Comparison of ENCODE assay signal across 8 mouse cellular contexts in the genomic region with DNA sequence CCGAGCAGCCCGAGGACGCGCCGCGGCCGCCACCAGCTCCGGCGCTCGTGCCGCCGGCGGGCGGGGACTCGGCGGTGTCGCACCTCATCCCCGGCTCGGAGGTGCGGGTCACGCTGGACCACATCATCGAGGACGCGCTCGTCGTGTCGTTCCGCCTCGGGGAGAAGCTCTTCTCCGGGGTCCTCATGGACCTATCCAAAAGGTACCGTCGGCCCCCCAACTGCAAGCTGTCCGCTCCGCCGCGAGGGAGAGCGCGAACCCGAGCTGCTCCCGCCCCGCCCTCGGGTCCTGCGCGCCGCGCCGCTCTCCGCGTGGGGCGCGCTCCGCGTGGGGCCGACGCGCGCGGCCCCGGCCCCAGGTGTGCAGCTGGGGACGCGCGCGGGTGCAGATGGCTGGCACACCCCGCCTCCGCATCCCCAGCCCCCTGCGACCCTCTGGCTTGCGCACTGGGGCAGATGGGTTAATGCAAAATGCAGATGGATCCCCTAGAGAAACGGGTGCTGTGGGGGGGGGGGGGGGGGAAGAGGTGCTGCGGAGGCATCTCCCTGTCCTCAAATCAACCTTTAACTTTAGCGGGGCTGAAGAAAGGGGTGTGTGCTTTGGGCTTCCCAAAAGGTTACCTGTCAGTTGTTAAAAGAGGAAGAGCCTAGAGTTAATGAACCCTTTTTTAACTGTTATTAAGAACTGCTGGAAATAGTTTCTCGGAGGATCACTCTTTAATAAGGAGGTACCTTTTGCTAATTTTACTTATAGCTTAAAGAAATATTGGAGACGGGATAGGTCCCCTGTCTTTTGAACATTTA. TPM values are rescaled to one million over a fixed set of nuclear protein-coding genes. Genes with fewer than 3 reads are reported as not detected.
A peak's percentile ranks its signal among the peaks of the same experiment; 100 is the strongest.
DNase-seq lines count a peak whose midpoint lies in the region; ATAC-seq and TF ChIP-seq lines count a peak whose summit lies in the region.

No protein-coding gene starts in this region.

- peak; percentile 8; the same call in 1 of the 2 replicates for TF ChIP-seq CTCF in heart, adult 2 months (IDR thresholded peaks at IDR 0.05)

- H3K9ac ChIP-seq in embryonic facial prominence, embryonic 12.5 days = peak overlapping the region; percentile 96
- peak overlapping the region; percentile 96 for H3K9ac ChIP-seq in heart, adult 2 months (ENCODE audit: low read depth, low read length)
- H3K9ac ChIP-seq in limb, embryonic 15.5 days = peak overlapping the region; percentile 97
- peak overlapping the region; percentile 98 for H3K9ac ChIP-seq in midbrain, embryonic 16.5 days (ENCODE audit: low read depth, low read length)

- no peak for TF ChIP-seq EP300 in heart, adult 2 months (IDR thresholded peaks at IDR 0.05; ENCODE audit: insufficient read depth, low read depth, low read length)

- no peaks in the 10 kb centered on the region for H3K9me3 ChIP-seq in embryonic facial prominence, embryonic 12.5 days
- H3K9me3 ChIP-seq in limb, embryonic 15.5 days = no peaks in the 10 kb centered on the region
- H3K9me3 ChIP-seq in midbrain, embryonic 16.5 days (replicated peaks; ENCODE audit: control insufficient read depth, low read length, poor library complexity, severe bottlenecking) = no peaks in the 10 kb centered on the region

- intact Hi-C loops in heart, adult 2 months (cut with DNase I) = loop anchor here (2.0 kb wide), 1 partner anchor 64 kb away; no protein-coding TSS in a partner anchor

- peaks cover 6% of the 10 kb centered on the region; the same call in 1 of the 2 replicates for H3K79me2 ChIP-seq in heart, adult 2 months (replicated peaks; ENCODE audit: control insufficient read depth, insufficient read depth, low read length)

- no peaks in the 10 kb centered on the region for H3K27me3 ChIP-seq in embryonic facial prominence, embryonic 12.5 days
- H3K27me3 ChIP-seq in heart, adult 2 months (ENCODE audit: control insufficient read depth, insufficient read depth, low read length) = no peaks in the 10 kb centered on the region
- H3K27me3 ChIP-seq in limb, embryonic 15.5 days = no peaks in the 10 kb centered on the region
- H3K27me3 ChIP-seq in midbrain, embryonic 16.5 days (ENCODE audit: control insufficient read depth, insufficient read depth, low read depth, low read length) = no peaks in the 10 kb centered on the region

- peak overlapping the region; percentile 77 for H3K4me2 ChIP-seq in embryonic facial prominence, embryonic 12.5 days (replicated peaks)
- H3K4me2 ChIP-seq in limb, embryonic 15.5 days = peak overlapping the region; percentile 76
- peak overlapping the region; percentile 66 for H3K4me2 ChIP-seq in midbrain, embryonic 16.5 days (ENCODE audit: low read length)

- peak; percentile 21; the same call in 1 of the 2 replicates for TF ChIP-seq POLR2A in heart, adult 2 months (IDR thresholded peaks at IDR 0.05; ENCODE audit: insufficient read depth, low read depth, low read length)

- H3K4me3 ChIP-seq in embryonic facial prominence, embryonic 12.5 days = peak overlapping the region; percentile 93
- peak overlapping the region; percentile 81 for H3K4me3 ChIP-seq in heart, adult 2 months
- H3K4me3 ChIP-seq in limb, embryonic 15.5 days = peak overlapping the region; percentile 91
- H3K4me3 ChIP-seq in midbrain, embryonic 16.5 days (ENCODE audit: low read depth, low read length) = peak overlapping the region; percentile 87

- peak overlapping the region; percentile 94 for H3K27ac ChIP-seq in embryonic facial prominence, embryonic 12.5 days
- peak overlapping the region; percentile 87 for H3K27ac ChIP-seq in heart, adult 2 months
- H3K27ac ChIP-seq in limb, embryonic 15.5 days = peak overlapping the region; percentile 95
- H3K27ac ChIP-seq in midbrain, embryonic 16.5 days (ENCODE audit: low read length) = peak overlapping the region; percentile 94

- peak; percentile 10 for DNase-seq in 3T3-L1 (ENCODE audit: low read depth, low spot score)
- DNase-seq in adrenal gland, postnatal 14 days = peak; percentile 74
- peak; percentile 78 to 81 for DNase-seq in heart, adult 2 months
- DNase-seq in kidney, adult 8-10 months = peak; percentile 22 to 50
- DNase-seq in spleen, postnatal 4 days (ENCODE audit: low spot score in 2 of 2) = peak; percentile 59 to 85

- H3K36me3 ChIP-seq in embryonic facial prominence, embryonic 12.5 days = no peaks in the 10 kb centered on the region
- peaks cover 17% of the 10 kb centered on the region for H3K36me3 ChIP-seq in heart, adult 2 months (ENCODE audit: control insufficient read depth, insufficient read depth, low read length)
- peaks cover 9% of the 10 kb centered on the region; the same call in 1 of the 2 replicates for H3K36me3 ChIP-seq in limb, embryonic 15.5 days
- no peaks in the 10 kb centered on the region for H3K36me3 ChIP-seq in midbrain, embryonic 16.5 days (ENCODE audit: control insufficient read depth, insufficient read depth, low read length)

- peaks cover 9% of the 10 kb centered on the region for H3K4me1 ChIP-seq in embryonic facial prominence, embryonic 12.5 days
- peaks cover 2% of the 10 kb centered on the region for H3K4me1 ChIP-seq in heart, adult 2 months (ENCODE audit: control insufficient read depth, insufficient read depth, low read length)
- H3K4me1 ChIP-seq in limb, embryonic 15.5 days = peaks cover 8% of the 10 kb centered on the region; the same call in 1 of the 2 replicates
- peaks cover 38% of the 10 kb centered on the region for H3K4me1 ChIP-seq in midbrain, embryonic 16.5 days (ENCODE audit: control insufficient read depth, insufficient read depth, low read length)

- WGBS in embryonic facial prominence, embryonic 12.5 days = under 1% methylated on average over 61 of the region's 72 CpGs
- 1% methylated on average over 72 of the region's 72 CpGs for WGBS in heart, adult 2 months
- under 1% methylated on average over 67 of the region's 72 CpGs for WGBS in limb, embryonic 15.5 days
- under 1% methylated on average over 53 of the region's 72 CpGs for WGBS in midbrain, embryonic 16.5 days

- peak; percentile 17; the same call in 1 of the 2 replicates for ATAC-seq in embryonic facial prominence, embryonic 12.5 days (ENCODE audit: insufficient number of reproducible peaks, insufficient read depth, low FRiP score, low TSS enrichment)
- no peak for ATAC-seq in limb, embryonic 15.5 days (ENCODE audit: insufficient number of reproducible peaks, low FRiP score, low TSS enrichment, low read depth)
- ATAC-seq in midbrain, embryonic 16.5 days = peak; percentile 53

RNA-seq across cellular contexts. Expression of a gene that starts 0.8 kb away (rescaled TPM):
- 33.0 and 37.4 TPM in 2 replicates for total RNA-seq in adrenal gland, postnatal 14 days (2021)
- 43.0 and 45.7 TPM in 2 replicates for polyA plus RNA-seq in embryonic facial prominence, embryonic 12.5 days (2016; fragmentation: Nextera tagmentation; extraction: Ambion mirVana)
- 10 to 100 TPM; 16.8 to 18.3 TPM for total RNA-seq in heart, adult 2 months (2021)
- 7.4 and 12.1 TPM in 2 replicates for polyA plus RNA-seq in heart, adult 2 months (2012; rRNA removed)
- 14.5 and 22.7 TPM in 2 replicates for polyA plus RNA-seq in limb, embryonic 15.5 days (2015; fragmentation: Nextera tagmentation; extraction: Ambion mirVana)
- polyA plus RNA-seq in midbrain, embryonic 16.5 days (2015; fragmentation: Nextera tagmentation; extraction: Ambion mirVana) = 24.5 and 29.0 TPM in 2 replicates

Comparison
In these comparisons a context has a peak if more than half of its experiments do, and no peak if none do; other contexts are left out.
1. DNase-seq: peak in every context shown above with its lines; median percentile 80 in heart, adult 2 months; 74 in adrenal gland, postnatal 14 days; 72 in spleen, postnatal 4 days; 36 in kidney, adult 8-10 months; 10 in 3T3-L1.